Mouse (Mus musculus): ENCODE data around the gene Supt16. TPM values are rescaled to one million over a fixed set of nuclear protein-coding genes. Genes with fewer than 3 reads are reported as not detected.

Supt16 gene
- 15.5 and 16.5 TPM in 2 replicates for polyA plus RNA-seq (2012; rRNA removed)

DNA sequence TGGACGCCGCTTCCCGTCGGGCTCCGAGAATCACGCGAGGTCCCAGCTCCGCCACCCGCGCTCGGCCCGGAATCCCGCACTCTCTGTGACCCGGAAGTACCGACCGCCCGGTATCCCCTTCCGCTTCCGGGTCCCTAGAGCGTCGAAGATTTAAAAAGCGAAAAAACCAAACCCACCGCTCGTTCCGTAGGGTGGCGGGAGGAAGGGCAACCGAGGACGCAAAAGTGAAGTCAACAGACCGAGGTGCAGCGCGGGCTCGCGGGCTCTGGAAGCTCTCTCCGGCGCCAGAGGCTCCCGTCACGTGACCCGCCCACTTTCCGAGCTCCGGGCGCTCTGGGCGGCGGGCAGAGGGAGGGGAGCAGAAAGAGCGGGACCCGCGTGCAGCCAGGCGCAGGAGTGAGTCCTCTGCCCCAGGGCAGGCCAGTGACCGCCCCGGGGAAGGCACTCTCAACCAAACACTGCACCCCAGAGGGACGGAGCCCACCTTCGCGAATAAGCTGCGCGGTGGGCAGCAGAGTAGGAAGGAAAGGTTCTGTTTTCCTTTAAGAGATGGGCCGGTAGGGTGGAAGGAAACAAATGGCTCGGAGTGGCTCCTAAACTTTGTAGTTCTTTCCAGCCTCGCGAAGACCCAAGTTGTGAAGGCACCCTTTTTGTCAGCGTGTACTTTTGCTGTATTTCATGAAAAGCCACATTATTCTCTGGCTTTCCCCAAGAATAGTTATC is at the start of gene Supt16:
Supt16 (minus strand) TSS at position 261 of the 723 bp plus-strand sequence.

Other genes starting within 250 kb of the Supt16 start
- gene Arhgef40, start 212.7 kb downstream of the Supt16 start, polyA plus RNA-seq (2012; rRNA removed) = 8.0 and 9.8 TPM in 2 replicates
- gene Tmem253, start 181.8 kb downstream of the Supt16 start, polyA plus RNA-seq (2012; rRNA removed) = 0.07 and 0.16 TPM in 2 replicates
- 16.5 and 18.1 TPM in 2 replicates for gene Zfp219, start 176.7 kb downstream of the Supt16 start, polyA plus RNA-seq (2012; rRNA removed)
- 0.05 TPM in 2 replicates for gene Olfr221, start 155.0 kb downstream of the Supt16 start, polyA plus RNA-seq (2012; rRNA removed)
- gene Hnrnpc, start 93.4 kb downstream of the Supt16 start, polyA plus RNA-seq (2012; rRNA removed) = 128 and 133 TPM in 2 replicates
- gene Rpgrip1, start 86.7 kb downstream of the Supt16 start, polyA plus RNA-seq (2012; rRNA removed) = 0.91 and 1.1 TPM in 2 replicates
- 10.3 and 12.0 TPM in 2 replicates for gene Chd8, start 60.4 kb upstream of the Supt16 start, polyA plus RNA-seq (2012; rRNA removed)
- 10.3 and 11.0 TPM in 2 replicates for gene Tox4, start 81.7 kb upstream of the Supt16 start, polyA plus RNA-seq (2012; rRNA removed)
- 3.7 and 4.0 TPM in 2 replicates for gene Rab2b, start 82.1 kb upstream of the Supt16 start, polyA plus RNA-seq (2012; rRNA removed)
- gene Mettl3, start 107.7 kb upstream of the Supt16 start, polyA plus RNA-seq (2012; rRNA removed) = 10.9 and 11.1 TPM in 2 replicates
- gene Sall2, start 131.3 kb upstream of the Supt16 start, polyA plus RNA-seq (2012; rRNA removed) = 1.3 TPM in 2 replicates
- not detected in 2 replicates for gene Olfr1513, start 159.0 kb upstream of the Supt16 start, polyA plus RNA-seq (2012; rRNA removed)
- not detected in 2 replicates for gene Olfr1512, start 181.8 kb upstream of the Supt16 start, polyA plus RNA-seq (2012; rRNA removed)
- gene Olfr1511, start 200.0 kb upstream of the Supt16 start, polyA plus RNA-seq (2012; rRNA removed) = not detected in 2 replicates
- gene Olfr1510, start 217.0 kb upstream of the Supt16 start, polyA plus RNA-seq (2012; rRNA removed) = not detected in 2 replicates
- not detected in 2 replicates for gene Olfr1509, start 245.6 kb upstream of the Supt16 start, polyA plus RNA-seq (2012; rRNA removed)

Data from liver, embryonic 18 days (tissue).